Mouse (Mus musculus): ENCODE measurements around the gene Gkap1. TPM values are rescaled to one million over a fixed set of nuclear protein-coding genes. Genes with fewer than 3 reads are reported as not detected.

The Gkap1 gene
- total and polyA plus RNA-seq, 3 experiments = 26.7 to 34.1 TPM; not detected in 1

DNA sequence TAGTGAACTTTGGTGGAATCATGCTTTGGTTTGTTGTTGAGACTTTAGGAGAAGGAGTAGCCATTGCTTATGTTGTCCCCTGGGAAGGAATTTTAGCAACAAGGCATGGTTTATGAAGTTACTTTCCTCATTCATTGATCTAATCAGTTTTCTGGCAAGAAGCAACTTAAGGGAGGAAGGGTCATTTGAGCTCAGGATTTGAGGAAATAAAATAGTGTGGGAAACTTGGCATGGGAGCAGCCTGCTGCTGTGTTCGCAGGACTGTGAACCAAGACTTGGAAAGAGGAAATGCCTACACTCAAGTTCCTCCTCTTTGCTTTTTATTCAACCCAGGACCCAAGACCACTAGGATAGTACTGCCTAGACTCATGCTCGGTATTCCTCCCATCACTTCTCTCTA lies 58.0 kb downstream of the Gkap1 start:
- Histone ChIP-seq H3K4me3 (ENCODE audit: control insufficient read depth in 1 of 2, insufficient read depth in 1 of 2, low read depth in 2 of 2, low read length in 2 of 2) (no peak overlapping the region), H3K27me3 (ENCODE audit: control insufficient read depth in 1 of 2, insufficient read depth in 2 of 2, low read length in 2 of 2) (no peaks in the 10 kb centered on the region), H3K9ac (ENCODE audit: control insufficient read depth, low read depth, low read length, poor library complexity, severe bottlenecking) (no peak overlapping the region), H3K36me3 (ENCODE audit: control insufficient read depth in 1 of 2, insufficient read depth in 2 of 2, low read length in 2 of 2) (peaks cover 0 to 28% of the 10 kb centered on the region in 2 experiments; a peak in 3 of 4 replicates), H3K9me3 (replicated peaks; ENCODE audit: insufficient read depth, low read length) (no peaks in the 10 kb centered on the region), H3K79me2 (ENCODE audit: control insufficient read depth, insufficient read depth, low read length, poor library complexity) (peaks cover 32% of the 10 kb centered on the region), H3K4me1 (ENCODE audit: control insufficient read depth in 1 of 2, insufficient read depth in 2 of 2, low read length in 2 of 2) (peaks cover 10 to 13% of the 10 kb centered on the region in 2 experiments), H3K27ac (ENCODE audit: control insufficient read depth, low read depth, low read length) (no peak overlapping the region)
- DNase-seq (ENCODE audit: low read depth, low spot score) = no peak
- TF ChIP-seq USF2 (IDR thresholded peaks at IDR 0.05; ENCODE audit: borderline replicate concordance in 1 of 2, insufficient read depth in 1 of 2, low read depth in 1 of 2, low read length in 2 of 2) = no peak
- TF ChIP-seq NRF1 (IDR thresholded peaks at IDR 0.05; ENCODE audit: insufficient read depth, low read depth, low read length, poor library complexity, severe bottlenecking) = no peak
- no peak for TF ChIP-seq TAL1 (IDR thresholded peaks at IDR 0.05; ENCODE audit: low read length)
- TF ChIP-seq SMC3 (IDR thresholded peaks at IDR 0.05; ENCODE audit: low read depth, low read length) = no peak
- no peak for TF ChIP-seq RCOR1 (IDR thresholded peaks at IDR 0.05; ENCODE audit: low read depth, low read length)
- no peak for TF ChIP-seq CTCF (IDR thresholded peaks at IDR 0.05 in 2 of 3, conservative IDR thresholded peaks at IDR 0.05 in 1 of 3; ENCODE audit: control insufficient read depth in 1 of 3, insufficient read depth in 1 of 3, low read depth in 2 of 3, low read length in 3 of 3, poor library complexity in 1 of 3, severe bottlenecking in 1 of 3)
- no peak for TF ChIP-seq POLR2A (IDR thresholded peaks at IDR 0.05; ENCODE audit: control insufficient read depth in 1 of 2, insufficient read depth in 1 of 2, low read depth in 1 of 2, low read length in 2 of 2, poor library complexity in 1 of 2)
- TF ChIP-seq SIN3A (IDR thresholded peaks at IDR 0.05; ENCODE audit: low read length) = no peak
- TF ChIP-seq POLR2AphosphoS5 (IDR thresholded peaks at IDR 0.05; ENCODE audit: borderline replicate concordance, low read depth, low read length) = no peak
- TF ChIP-seq KAT2A (conservative IDR thresholded peaks at IDR 0.05; ENCODE audit: low read depth, low read length) = no peak
- TF ChIP-seq GATA1 (IDR thresholded peaks at IDR 0.05; ENCODE audit: low read depth, low read length) = no peak
- TF ChIP-seq EP300 (IDR thresholded peaks at IDR 0.05; ENCODE audit: low read depth in 1 of 2, low read length in 2 of 2) = no peak
- TF ChIP-seq ETS1 (IDR thresholded peaks at IDR 0.05; ENCODE audit: low read depth, low read length) = no peak

DNA sequence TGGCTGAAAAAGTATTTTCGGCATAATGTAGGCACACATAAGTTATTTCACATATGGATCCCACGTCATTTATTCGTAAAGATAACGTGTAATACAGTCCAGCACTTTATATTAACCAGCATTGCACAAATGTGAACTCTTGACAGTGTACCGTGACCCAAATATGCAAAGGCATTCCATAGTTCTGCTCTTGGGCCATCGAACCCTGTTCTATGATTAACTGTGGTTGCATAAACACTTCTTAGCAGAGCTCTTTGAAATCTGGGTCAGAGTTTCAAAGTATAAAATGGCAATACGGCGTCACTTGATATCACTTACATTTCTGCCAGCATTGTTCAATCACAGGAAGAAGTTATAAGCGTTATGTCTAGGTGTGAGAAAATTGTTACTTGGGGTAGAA lies 59.1 kb downstream of the Gkap1 start:
- TF ChIP-seq ETS1 (IDR thresholded peaks at IDR 0.05; ENCODE audit: low read depth, low read length) = no peak
- no peak for TF ChIP-seq RCOR1 (IDR thresholded peaks at IDR 0.05; ENCODE audit: low read depth, low read length)
- no peak for TF ChIP-seq HCFC1 (IDR thresholded peaks at IDR 0.05; ENCODE audit: low read depth, low read length)
- TF ChIP-seq ZC3H11A (IDR thresholded peaks at IDR 0.05; ENCODE audit: low read depth, low read length) = no peak
- no peak for TF ChIP-seq POLR2AphosphoS5 (IDR thresholded peaks at IDR 0.05; ENCODE audit: borderline replicate concordance, low read depth, low read length)
- no peak for TF ChIP-seq USF2 (IDR thresholded peaks at IDR 0.05; ENCODE audit: borderline replicate concordance in 1 of 2, insufficient read depth in 1 of 2, low read depth in 1 of 2, low read length in 2 of 2)
- TF ChIP-seq MEF2A (IDR thresholded peaks at IDR 0.05; ENCODE audit: extremely low read depth, insufficient replicate concordance, low read depth, low read length, poor library complexity, severe bottlenecking) = no peak
- TF ChIP-seq UBTF (IDR thresholded peaks at IDR 0.05; ENCODE audit: borderline replicate concordance, insufficient read depth, low read depth, low read length) = no peak
- TF ChIP-seq MYB (IDR thresholded peaks at IDR 0.05; ENCODE audit: low read depth, low read length) = no peak
- TF ChIP-seq EP300 (IDR thresholded peaks at IDR 0.05; ENCODE audit: low read depth in 1 of 2, low read length in 2 of 2) = no peak
- no peak for TF ChIP-seq TCF12 (IDR thresholded peaks at IDR 0.05; ENCODE audit: low read depth, low read length)
- no peak for TF ChIP-seq ZKSCAN1 (IDR thresholded peaks at IDR 0.05; ENCODE audit: low read depth, low read length)
- TF ChIP-seq POLR2AphosphoS2 (IDR thresholded peaks at IDR 0.05; ENCODE audit: low read length) = no peak
- no peak for TF ChIP-seq KAT2A (conservative IDR thresholded peaks at IDR 0.05; ENCODE audit: low read depth, low read length)
- no peak for TF ChIP-seq SMC3 (IDR thresholded peaks at IDR 0.05; ENCODE audit: low read depth, low read length)
- no peak for TF ChIP-seq RAD21 (IDR thresholded peaks at IDR 0.05; ENCODE audit: low read depth, low read length)
- TF ChIP-seq CHD1 (IDR thresholded peaks at IDR 0.05; ENCODE audit: low read depth, low read length) = no peak
- peak overlapping the region; percentile 93 for H3K9ac ChIP-seq (ENCODE audit: control insufficient read depth, low read depth, low read length, poor library complexity, severe bottlenecking)
- H3K4me3 ChIP-seq (ENCODE audit: control insufficient read depth in 1 of 2, insufficient read depth in 1 of 2, low read depth in 2 of 2, low read length in 2 of 2) = peak overlapping the region; percentile 87 to 89
- H3K9me3 ChIP-seq (replicated peaks; ENCODE audit: insufficient read depth, low read length) = no peaks in the 10 kb centered on the region
- DNase-seq (ENCODE audit: low read depth, low spot score) = no peak
- H3K27ac ChIP-seq (ENCODE audit: control insufficient read depth, low read depth, low read length) = peak overlapping the region; percentile 92
- peaks cover 0 to 37% of the 10 kb centered on the region in 2 experiments; a peak in 3 of 4 replicates for H3K36me3 ChIP-seq (ENCODE audit: control insufficient read depth in 1 of 2, insufficient read depth in 2 of 2, low read length in 2 of 2)
- peaks cover 14 to 17% of the 10 kb centered on the region in 2 experiments for H3K4me1 ChIP-seq (ENCODE audit: control insufficient read depth in 1 of 2, insufficient read depth in 2 of 2, low read length in 2 of 2)
- peaks cover 42% of the 10 kb centered on the region for H3K79me2 ChIP-seq (ENCODE audit: control insufficient read depth, insufficient read depth, low read length, poor library complexity)
- no peaks in the 10 kb centered on the region for H3K27me3 ChIP-seq (ENCODE audit: control insufficient read depth in 1 of 2, insufficient read depth in 2 of 2, low read length in 2 of 2)
